Mouse (Mus musculus) forebrain, postnatal 0 days (tissue): ENCODE data around the gene Zmiz2. TPM values are rescaled to one million over a fixed set of nuclear protein-coding genes. Genes with fewer than 3 reads are reported as not detected.

ENCODE experiments used
- ATAC-seq: fragments of 200-750 bp; cut with Nextera tagmentation; 2 replicates; pipeline ENCODE4 v1.8.0; 2017; ENCODE audit warnings: mild to moderate bottlenecking, moderate library complexity
- DNase-seq: peaks from one replicate; pipeline ENCODE4 v3.0.0-alpha.2; 2015
- H3K27ac ChIP-seq: fragments of 300-500 bp; sonication (generic); 2 replicates; pipeline ENCODE4 v1.5.1; 2014; ENCODE audit warnings: low read depth, mild to moderate bottlenecking, antibody characterized with exemption, low read length, moderate library complexity, mixed read lengths
- H3K27me3 ChIP-seq: fragments of 300-500 bp; sonication (generic); 2 replicates; pipeline ENCODE4 v1.6.1; 2014; ENCODE audit warnings: mild to moderate bottlenecking, low read length, mixed read lengths; ENCODE audit not compliant: insufficient read depth
- H3K36me3 ChIP-seq: fragments of 300-500 bp; sonication (generic); 2 replicates; pipeline ENCODE4 v1.6.1; 2014; ENCODE audit warnings: mild to moderate bottlenecking, moderate library complexity; ENCODE audit not compliant: insufficient read depth
- H3K4me1 ChIP-seq: fragments of 300-500 bp; sonication (generic); 2 replicates; pipeline ENCODE4 v1.6.1; 2014; ENCODE audit warnings: antibody characterized with exemption; ENCODE audit not compliant: insufficient read depth
- H3K4me2 ChIP-seq: fragments of 300-500 bp; sonication (generic); 2 replicates; pipeline ENCODE4 v1.6.1; 2014; ENCODE audit warnings: low read depth, mild to moderate bottlenecking, moderate library complexity
- H3K4me3 ChIP-seq: fragments of 300-500 bp; sonication (generic); 2 replicates; pipeline ENCODE4 v1.5.1; 2014; ENCODE audit warnings: low read depth, low read length, mixed read lengths
- H3K9ac ChIP-seq: fragments of 300-500 bp; sonication (generic); 2 replicates; pipeline ENCODE4 v1.6.1; 2014; ENCODE audit warnings: mild to moderate bottlenecking
- H3K9me3 ChIP-seq: fragments of 300-500 bp; sonication (generic); 2 replicates; pipeline ENCODE4 v1.6.1; 2016; ENCODE audit warnings: low read length
- CTCF ChIP-seq: sonication (generic); IDR thresholded peaks from 2 replicates; pipeline ENCODE4 v1.5.1; 2016; ENCODE audit warnings: antibody characterized with exemption, control low read depth, low read depth
- WGBS: fragments of 180-500 bp; shearing (Covaris S2); extraction: QIAGEN DNeasy Blood & Tissue Kit; methylation state at CpG from one replicate; pipeline ENCODE4 v1.1.7; 2014; 5-methylcytosine and 5-hydroxymethylcytosine counted together
- polyA plus RNA-seq: library from polyadenylated mRNA; unstranded; fragments of >200 nt; fragmentation: Nextera tagmentation; extraction: Ambion mirVana; gene quantifications from 2 replicates; pipeline ENCODE4 v1.2.1, GENCODE M21; 2015
- total RNA-seq: library from RNA; depleted of rRNA; stranded (reverse); fragments of >200 nt; gene quantifications from 2 replicates; pipeline ENCODE4 v1.2.3, GENCODE M21; 2014

Zmiz2 gene
- total and polyA plus RNA-seq, 2 experiments from 2014 or later, result 43.8 to 129 TPM

GRCm38 (mm10) chr11:6395565-6395964 is 6.7 kb downstream of the Zmiz2 start:
- Histone ChIP-seq H3K9me3 (no peaks in the 10 kb centered on the region), H3K9ac (no peak overlapping the region), H3K4me2 (no peak overlapping the region), H3K4me1 (peaks cover 10% of the 10 kb centered on the region; the same call in 1 of the 2 replicates), H3K27me3 (no peaks in the 10 kb centered on the region), H3K27ac (no peak overlapping the region), H3K4me3 (no peak overlapping the region), H3K36me3 (peaks cover 77% of the 10 kb centered on the region)
- TF ChIP-seq CTCF, result no peak
- ATAC-seq (no peak), DNase-seq (no peak)
- WGBS, result 88% methylated on average over 5 of the region's 5 CpGs

GRCm38 (mm10) chr11:6398141-6398540 is 9.3 kb downstream of the Zmiz2 start:
- Histone ChIP-seq H3K36me3 (peaks cover 93% of the 10 kb centered on the region), H3K4me3 (no peak overlapping the region), H3K9ac (no peak overlapping the region), H3K9me3 (no peaks in the 10 kb centered on the region), H3K27ac (no peak overlapping the region), H3K4me2 (no peak overlapping the region), H3K4me1 (no peaks in the 10 kb centered on the region), H3K27me3 (no peaks in the 10 kb centered on the region)
- DNase-seq, result no peak
- 92% methylated on average over 10 of the region's 10 CpGs for WGBS
- TF ChIP-seq CTCF, result no peak
- no peak for ATAC-seq

GRCm38 (mm10) chr11:6402515-6403510 is 13.9 kb downstream of the Zmiz2 start:
- 90% methylated on average over 19 of the region's 19 CpGs for WGBS
- Histone ChIP-seq H3K4me2 (no peak overlapping the region), H3K9me3 (no peaks in the 10 kb centered on the region), H3K4me1 (no peaks in the 10 kb centered on the region), H3K9ac (no peak overlapping the region), H3K4me3 (no peak overlapping the region), H3K27me3 (no peaks in the 10 kb centered on the region), H3K36me3 (peaks cover 82% of the 10 kb centered on the region), H3K27ac (no peak overlapping the region)
- ATAC-seq (no peak), DNase-seq (no peak)
- peak; percentile 74 for TF ChIP-seq CTCF

GRCm38 (mm10) chr11:6403830-6404405 is 15.0 kb downstream of the Zmiz2 start:
- DNase-seq, result no peak
- H3K27me3 ChIP-seq, result no peaks in the 10 kb centered on the region

GRCm38 (mm10) chr11:6404699-6405566 is 16.1 kb downstream of the Zmiz2 start:
- TF ChIP-seq CTCF, result no peak
- Histone ChIP-seq H3K4me1 (no peaks in the 10 kb centered on the region), H3K36me3 (peaks cover 60% of the 10 kb centered on the region), H3K9me3 (no peaks in the 10 kb centered on the region), H3K27ac (peak overlapping the region; percentile 54; the same call in 1 of the 2 replicates), H3K27me3 (no peaks in the 10 kb centered on the region), H3K9ac (no peak overlapping the region), H3K4me2 (no peak overlapping the region), H3K4me3 (no peak overlapping the region)
- ATAC-seq, result peak; percentile 48
- DNase-seq, result peak; percentile 63
- 78% methylated on average over 9 of the region's 9 CpGs for WGBS

More at GRCm38 (mm10) chr11:6403830-6404405, 15.0 kb downstream of the Zmiz2 start:
- Histone ChIP-seq H3K4me1 (no peaks in the 10 kb centered on the region), H3K9me3 (no peaks in the 10 kb centered on the region), H3K27ac (no peak overlapping the region), H3K4me2 (no peak overlapping the region), H3K4me3 (no peak overlapping the region), H3K9ac (no peak overlapping the region), H3K36me3 (peaks cover 71% of the 10 kb centered on the region)
- no peak for TF ChIP-seq CTCF
- WGBS, result 95% methylated on average over 5 of the region's 5 CpGs
- ATAC-seq, result no peak

GRCm38 (mm10) chr11:6405591-6406081 is 16.8 kb downstream of the Zmiz2 start:
- DNase-seq (no peak), ATAC-seq (no peak)
- Histone ChIP-seq H3K4me1 (no peaks in the 10 kb centered on the region), H3K4me3 (no peak overlapping the region), H3K4me2 (no peak overlapping the region), H3K27ac (peak overlapping the region; percentile 54), H3K9ac (no peak overlapping the region), H3K9me3 (no peaks in the 10 kb centered on the region), H3K27me3 (no peaks in the 10 kb centered on the region), H3K36me3 (peaks cover 53% of the 10 kb centered on the region)
- no peak for TF ChIP-seq CTCF
- 81% methylated on average over 4 of the region's 4 CpGs for WGBS
